Mouse (Mus musculus) kidney, embryonic 16.5 days (tissue): ENCODE data around the gene Kri1. TPM values are rescaled to one million over a fixed set of nuclear protein-coding genes. Genes with fewer than 3 reads are reported as not detected.
A peak's percentile ranks its signal among the peaks of the same experiment; 100 is the strongest.
"Not testable (repeated sequence)": the region's sequence is repeated elsewhere in the genome, so short reads cannot be mapped to it uniquely, and the experiment has no call there.

Experiments
- ATAC-seq: fragments of 200-750 bp; cut with Nextera tagmentation; 2 replicates; pipeline ENCODE4 v1.8.0; 2017; ENCODE audit warnings: moderate TSS enrichment; ENCODE audit not compliant: low FRiP score, low TSS enrichment
- H3K27ac ChIP-seq: fragments of 300-500 bp; sonication (generic); 2 replicates; pipeline ENCODE4 v1.5.1; 2014; ENCODE audit warnings: low read length
- H3K27me3 ChIP-seq: fragments of 300-500 bp; sonication (generic); 2 replicates; pipeline ENCODE4 v1.6.1; 2014; ENCODE audit warnings: low read length, control low read depth, mixed read lengths; ENCODE audit not compliant: insufficient read depth
- H3K36me3 ChIP-seq: fragments of 300-500 bp; sonication (generic); 2 replicates; pipeline ENCODE4 v1.6.1; 2014; ENCODE audit warnings: low read length, control low read depth, mixed read lengths; ENCODE audit not compliant: insufficient read depth
- H3K4me1 ChIP-seq: fragments of 300-500 bp; sonication (generic); 2 replicates; pipeline ENCODE4 v1.6.1; 2014; ENCODE audit warnings: low read length, control low read depth, mixed read lengths; ENCODE audit not compliant: insufficient read depth
- H3K4me2 ChIP-seq: fragments of 300-500 bp; sonication (generic); replicated peaks from 2 replicates; pipeline ENCODE4 v1.6.1; 2014; ENCODE audit warnings: low read depth, low read length
- H3K4me3 ChIP-seq: fragments of 300-500 bp; sonication (generic); 2 replicates; pipeline ENCODE4 v1.5.1; 2014; ENCODE audit warnings: mild to moderate bottlenecking, low read length
- H3K9ac ChIP-seq: fragments of 300-500 bp; sonication (generic); replicated peaks from 2 replicates; pipeline ENCODE4 v1.6.1; 2014; ENCODE audit warnings: low read length
- H3K9me3 ChIP-seq: fragments of 300-500 bp; sonication (generic); 2 replicates; pipeline ENCODE4 v1.6.1; 2016; ENCODE audit warnings: low read length, control low read depth
- WGBS: fragments of 180-500 bp; shearing (Covaris S2); extraction: QIAGEN DNeasy Blood & Tissue Kit; methylation state at CpG from one replicate; pipeline ENCODE4 v1.1.7; 2014; 5-methylcytosine and 5-hydroxymethylcytosine counted together
- polyA plus RNA-seq: library from polyadenylated mRNA; unstranded; fragments of >200 nt; fragmentation: Nextera tagmentation; extraction: Ambion mirVana; gene quantifications from 2 replicates; pipeline ENCODE4 v1.2.1, GENCODE M21; 2015

Kri1 gene
- polyA plus RNA-seq, 1 experiment from 2014 or later, result 14.6 TPM

- H3K27me3 ChIP-seq, result no peaks in the 10 kb centered on the region
- H3K4me3 ChIP-seq, result no peak overlapping the region
- H3K36me3 ChIP-seq, result peaks cover 7% of the 10 kb centered on the region; the same call in 1 of the 2 replicates
- no peak overlapping the region for H3K4me2 ChIP-seq
- no peak for ATAC-seq
- WGBS, result 71% methylated on average over 3 of the region's 3 CpGs
- H3K9ac ChIP-seq, result no peak overlapping the region
- peaks cover 12% of the 10 kb centered on the region for H3K4me1 ChIP-seq
- H3K9me3 ChIP-seq, result no peaks in the 10 kb centered on the region
- H3K27ac ChIP-seq, result no peak overlapping the region
Measured at GRCm38 (mm10) chr9:21328041-21328440, 40.3 kb upstream of the Kri1 start.

- no peak overlapping the region for H3K4me3 ChIP-seq
- WGBS, result 64% methylated on average over 3 of the region's 3 CpGs
- H3K36me3 ChIP-seq, result peaks cover 7% of the 10 kb centered on the region; the same call in 1 of the 2 replicates
- no peak overlapping the region for H3K27ac ChIP-seq
- no peaks in the 10 kb centered on the region for H3K27me3 ChIP-seq
- H3K9ac ChIP-seq, result no peak overlapping the region
- no peaks in the 10 kb centered on the region for H3K9me3 ChIP-seq
- no peak for ATAC-seq
- no peak overlapping the region for H3K4me2 ChIP-seq
- H3K4me1 ChIP-seq, result peaks cover 7% of the 10 kb centered on the region
Measured at GRCm38 (mm10) chr9:21327569-21327968, 39.8 kb upstream of the Kri1 start.

- H3K9me3 ChIP-seq, result no peaks in the 10 kb centered on the region
- 84% methylated on average over 11 of the region's 11 CpGs for WGBS
- H3K27me3 ChIP-seq, result no peaks in the 10 kb centered on the region
- no peak overlapping the region for H3K27ac ChIP-seq
- H3K4me1 ChIP-seq, result peaks cover 16% of the 10 kb centered on the region
- H3K4me3 ChIP-seq, result no peak overlapping the region
- no peak overlapping the region for H3K4me2 ChIP-seq
- no peak overlapping the region for H3K9ac ChIP-seq
- peaks cover 5% of the 10 kb centered on the region; the same call in 1 of the 2 replicates for H3K36me3 ChIP-seq
- ATAC-seq, result no peak
Measured at GRCm38 (mm10) chr9:21324269-21324668, 36.5 kb upstream of the Kri1 start.

GRCm38 (mm10) chr9:21322917-21323297 is 35.1 kb upstream of the Kri1 start:
- not testable (repeated sequence) for H3K36me3 ChIP-seq, H3K27ac ChIP-seq, H3K9me3 ChIP-seq, H3K4me3 ChIP-seq, H3K27me3 ChIP-seq, H3K9ac ChIP-seq, ATAC-seq
- Histone ChIP-seq H3K4me1 (peaks cover 16% of the 10 kb centered on the region), H3K4me2 (0 out of 2 replicates have a peak overlapping the region, but pooled peaks have one; percentile 85)
- 87% methylated on average over 7 of the region's 8 CpGs for WGBS

- 78% methylated on average over 19 of the region's 19 CpGs for WGBS
- Histone ChIP-seq H3K4me3 (peak overlapping the region; percentile 82), H3K4me2 (peak overlapping the region; percentile 85)
Measured at GRCm38 (mm10) chr9:21322211-21322916, 34.6 kb upstream of the Kri1 start.

GRCm38 (mm10) chr9:21321513-21321835 is 33.7 kb upstream of the Kri1 start:
- H3K4me2 ChIP-seq, result peak overlapping the region; percentile 85
- H3K36me3 ChIP-seq, result peaks cover 5% of the 10 kb centered on the region; the same call in 1 of the 2 replicates
- WGBS, result 6% methylated on average over 6 of the region's 6 CpGs
- peaks cover 16% of the 10 kb centered on the region for H3K4me1 ChIP-seq
- ATAC-seq, result peak; percentile 18; the same call in 1 of the 2 replicates
- peak overlapping the region; percentile 58 for H3K27ac ChIP-seq
- H3K9ac ChIP-seq, result peak overlapping the region; percentile 82
- H3K9me3 ChIP-seq, result no peaks in the 10 kb centered on the region
- H3K27me3 ChIP-seq, result no peaks in the 10 kb centered on the region
- H3K4me3 ChIP-seq, result peak overlapping the region; percentile 82

More at GRCm38 (mm10) chr9:21322211-21322916, 34.6 kb upstream of the Kri1 start:
- Histone ChIP-seq H3K27ac (peak overlapping the region; percentile 58), H3K4me1 (peaks cover 16% of the 10 kb centered on the region), H3K36me3 (peaks cover 5% of the 10 kb centered on the region; the same call in 1 of the 2 replicates), H3K9me3 (no peaks in the 10 kb centered on the region), H3K27me3 (no peaks in the 10 kb centered on the region), H3K9ac (peak overlapping the region; percentile 82; the same call in 1 of the 2 replicates)
- ATAC-seq, result no peak

GRCm38 (mm10) chr9:21320619-21321512 is 33.1 kb upstream of the Kri1 start, which contains the start of gene Slc44a2:
Gene Slc44a2 (plus strand): TSS chr9:21320698.
- under 1% methylated on average over 52 of the region's 52 CpGs for WGBS
- peak within 1 kb of the TSS; percentile 82 for H3K9ac ChIP-seq
- H3K4me2 ChIP-seq, result peak within 1 kb of the TSS; percentile 85
- H3K36me3 ChIP-seq, result peaks cover 5% of the 10 kb centered on the region; the same call in 1 of the 2 replicates
- peaks cover 16% of the 10 kb centered on the region for H3K4me1 ChIP-seq
- H3K27ac ChIP-seq, result peak within 1 kb of the TSS; percentile 58
- peak; percentile 93 for ATAC-seq
- peak within 1 kb of the TSS; percentile 82 for H3K4me3 ChIP-seq
- H3K27me3 ChIP-seq, result no peaks in the 10 kb centered on the region
- H3K9me3 ChIP-seq, result no peaks in the 10 kb centered on the region

- peaks cover 5% of the 10 kb centered on the region; the same call in 1 of the 2 replicates for H3K36me3 ChIP-seq
- H3K4me2 ChIP-seq, result peak overlapping the region; percentile 85
- peaks cover 16% of the 10 kb centered on the region for H3K4me1 ChIP-seq
- H3K9me3 ChIP-seq, result no peaks in the 10 kb centered on the region
- ATAC-seq, result no peak; the same call in 1 of the 2 replicates
- peak overlapping the region; percentile 49; the same call in 1 of the 2 replicates for H3K9ac ChIP-seq
- peak overlapping the region; percentile 82 for H3K4me3 ChIP-seq
- WGBS, result 16% methylated on average over 4 of the region's 4 CpGs
- no peak overlapping the region for H3K27ac ChIP-seq
- H3K27me3 ChIP-seq, result no peaks in the 10 kb centered on the region
Measured at GRCm38 (mm10) chr9:21320280-21320618, 32.5 kb upstream of the Kri1 start.

GRCm38 (mm10) chr9:21319503-21319902 is 31.7 kb upstream of the Kri1 start:
- H3K9me3 ChIP-seq, result no peaks in the 10 kb centered on the region
- no peak overlapping the region for H3K4me3 ChIP-seq
- no peaks in the 10 kb centered on the region for H3K36me3 ChIP-seq
- ATAC-seq, result no peak
- H3K9ac ChIP-seq, result no peak overlapping the region
- no peak overlapping the region for H3K4me2 ChIP-seq
- H3K27me3 ChIP-seq, result no peaks in the 10 kb centered on the region
- 94% methylated on average over 4 of the region's 4 CpGs for WGBS
- H3K27ac ChIP-seq, result no peak overlapping the region
- peaks cover 16% of the 10 kb centered on the region for H3K4me1 ChIP-seq
